Mouse (Mus musculus): Measurements from ENCODE around the gene Cdk7.

GRCm38 (mm10) chr13:100752529-100752928 is 21.8 kb upstream of the Cdk7 start:
- TF ChIP-seq CTCF (IDR thresholded peaks at IDR 0.05; ENCODE audit: low read depth, low read length) (no peak), POLR2A (IDR thresholded peaks at IDR 0.05; ENCODE audit: borderline replicate concordance, low read depth, low read length) (no peak)

Data from bone marrow macrophage, adult 2 months (primary cell).